Mouse (Mus musculus) adrenal gland, adult 8-10 months (tissue): ENCODE data around the gene Cd180. TPM values are rescaled to one million over a fixed set of nuclear protein-coding genes. Genes with fewer than 3 reads are reported as not detected.
"Not testable (repeated sequence)": the region's sequence is repeated elsewhere in the genome, so short reads cannot be mapped to it uniquely, and the experiment has no call there.

Source experiments
- DNase-seq: peaks from one replicate; pipeline ENCODE4 v3.0.0; 2022
- total RNA-seq, 4 experiments: library from RNA; stranded (reverse); gene quantifications; 2 replicates each; pipeline ENCODE4 v1.2.4; 2022

The Cd180 gene
- total RNA-seq: 1 to 10 TPM; 2.3 to 7.4 (median 4.7) TPM

DNA sequence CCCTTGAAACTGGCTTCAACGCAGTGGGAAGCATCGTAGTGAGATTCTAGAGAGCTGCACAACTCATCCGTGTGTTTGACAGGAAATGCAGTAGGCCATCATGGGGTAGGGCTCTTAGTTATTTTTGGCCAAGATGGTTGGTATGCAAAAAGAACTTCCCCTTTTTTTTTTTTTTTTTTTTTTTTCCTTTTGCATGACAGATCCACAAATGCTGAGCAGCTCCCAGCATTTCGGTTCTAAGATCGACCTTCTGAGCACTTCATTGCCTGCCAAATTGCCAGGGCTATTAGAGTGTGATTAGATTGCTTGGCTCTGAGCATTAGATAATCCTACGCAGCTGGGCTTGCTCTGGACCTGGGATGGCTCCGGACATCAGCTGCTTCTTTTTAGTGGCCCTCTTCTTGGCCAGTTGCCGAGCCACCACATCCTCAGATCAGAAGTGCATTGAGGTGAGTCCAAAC, at the start of gene Cd180:
Gene Cd180, plus strand, starts transcription at position 218 of the 461 bp plus-strand sequence.
- DNase-seq: no peak

DNA sequence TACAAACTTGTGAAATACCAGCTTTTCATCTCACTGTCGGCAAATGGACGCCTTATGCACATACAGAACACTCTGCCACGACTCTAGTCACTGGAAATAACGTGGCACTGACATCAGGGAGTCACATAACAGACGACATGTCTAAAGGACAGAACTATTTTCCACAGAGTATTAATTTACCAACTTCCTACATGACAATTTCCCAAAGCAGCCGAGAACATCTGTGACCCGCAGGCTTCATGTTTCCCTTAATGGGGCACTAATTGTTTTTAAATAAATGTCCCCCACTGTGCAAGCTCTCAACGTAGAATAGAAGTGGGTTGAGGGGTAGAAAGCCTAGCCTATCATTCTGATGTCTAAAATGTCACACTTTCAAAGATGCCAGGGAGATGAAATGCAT, 49.0 kb upstream of the Cd180 start:
- DNase-seq: no peak

DNA sequence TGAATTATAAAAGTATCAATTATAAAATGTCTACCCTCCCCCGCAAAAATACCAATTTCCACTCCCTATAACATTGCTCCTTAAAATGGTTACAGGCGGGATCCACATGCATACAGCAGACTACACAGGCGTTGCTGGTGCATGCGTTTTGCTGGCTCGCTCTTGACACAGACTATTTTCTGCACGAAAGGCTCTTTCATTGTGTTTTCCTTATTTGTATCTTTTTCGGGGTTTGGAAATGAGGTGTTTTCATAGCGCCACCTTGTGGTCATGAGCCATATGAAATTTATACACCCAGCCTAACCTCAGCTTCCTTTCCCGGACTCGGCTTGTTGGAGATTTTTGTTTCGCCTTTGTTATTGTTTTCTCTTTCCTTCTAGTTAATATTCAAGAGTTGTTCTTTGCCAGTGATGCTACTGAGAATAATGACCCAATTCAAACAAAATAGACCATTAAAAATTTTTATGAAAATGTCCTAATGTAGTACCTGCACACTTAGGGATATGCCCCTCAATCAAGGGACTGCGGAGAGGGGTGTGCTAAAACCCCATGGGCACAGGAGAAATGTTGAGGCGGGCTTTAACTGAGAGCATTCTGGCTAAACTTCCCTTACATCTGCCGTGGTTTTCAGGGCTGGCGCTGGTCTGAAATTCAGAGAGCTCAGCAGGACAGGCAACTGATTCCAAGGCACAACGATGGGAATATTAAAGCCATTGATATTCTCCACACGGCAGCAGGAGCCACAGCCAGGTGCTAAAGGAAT, 48.4 kb upstream of the Cd180 start:
- peak; percentile 38 for DNase-seq

DNA sequence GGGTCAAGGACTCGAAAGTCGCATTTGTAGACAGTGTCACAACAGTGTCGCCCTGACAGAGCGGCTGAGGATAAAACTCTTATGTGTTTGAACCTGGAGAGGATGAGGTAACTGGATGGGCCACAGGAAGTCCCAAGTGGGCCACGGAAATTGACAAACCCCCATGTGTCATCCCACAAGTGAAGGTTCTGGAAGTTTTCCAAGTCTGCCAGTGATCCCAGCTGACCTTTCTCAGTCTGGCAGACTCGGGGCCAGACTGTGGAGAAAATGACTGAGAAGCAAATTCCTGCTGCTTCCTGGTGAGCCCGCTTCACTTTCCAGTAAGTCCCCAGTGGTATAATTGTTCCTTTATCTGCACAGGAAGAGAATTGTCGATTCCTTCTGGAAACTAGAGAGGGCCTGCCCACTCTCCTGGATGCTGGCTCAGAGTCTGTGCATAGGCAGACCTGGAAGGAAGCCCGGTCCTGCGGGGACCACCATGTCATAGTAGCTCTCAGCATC, 47.0 kb upstream of the Cd180 start:
- DNase-seq: peak; percentile 34

DNA sequence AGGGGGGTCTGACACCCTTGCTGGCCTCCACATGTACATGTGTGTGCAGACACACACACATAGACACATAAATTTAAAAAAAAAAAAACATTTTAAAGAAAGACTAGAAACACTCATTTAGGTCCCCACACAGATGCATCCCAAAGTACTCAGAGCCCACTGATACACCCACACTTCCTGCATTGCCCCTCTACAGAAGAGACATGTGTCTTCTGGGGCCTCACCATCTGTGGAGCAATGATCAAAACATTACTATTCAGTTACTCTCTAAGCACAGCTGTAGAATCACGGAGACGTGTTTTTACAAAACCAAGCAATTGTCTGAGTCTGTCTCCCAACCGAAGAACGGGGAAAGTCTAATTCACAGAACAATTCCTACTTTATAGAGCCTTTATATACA, 45.8 kb upstream of the Cd180 start:
- no peak for DNase-seq

DNA sequence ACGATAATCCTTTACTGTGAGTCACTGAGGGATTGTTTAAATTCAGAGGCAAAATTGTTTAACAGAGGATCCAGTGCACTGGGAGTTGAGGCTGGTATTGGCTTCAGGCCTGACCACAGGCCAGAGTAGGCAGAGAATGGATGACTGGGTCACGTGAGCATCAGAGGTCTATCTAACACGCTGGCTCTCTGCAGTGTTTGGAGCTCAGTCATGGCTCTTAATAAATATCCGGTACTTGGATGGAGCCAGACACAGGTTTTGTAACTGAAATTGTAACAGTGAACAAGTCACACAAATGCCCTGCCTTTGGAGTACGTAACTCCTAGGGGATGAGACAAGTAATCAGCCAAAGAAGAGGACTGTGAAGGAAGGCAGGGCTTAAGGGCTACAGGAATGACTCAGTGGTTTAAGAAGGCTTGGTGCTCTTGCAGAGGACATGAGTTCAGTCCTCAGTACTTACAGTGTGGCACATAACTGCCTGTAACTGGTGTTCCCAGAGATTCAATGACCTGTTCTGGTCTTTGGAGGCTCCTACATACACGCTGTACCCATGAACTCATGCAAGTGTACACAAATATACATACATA, 41.0 kb upstream of the Cd180 start:
- no peak for DNase-seq

DNA sequence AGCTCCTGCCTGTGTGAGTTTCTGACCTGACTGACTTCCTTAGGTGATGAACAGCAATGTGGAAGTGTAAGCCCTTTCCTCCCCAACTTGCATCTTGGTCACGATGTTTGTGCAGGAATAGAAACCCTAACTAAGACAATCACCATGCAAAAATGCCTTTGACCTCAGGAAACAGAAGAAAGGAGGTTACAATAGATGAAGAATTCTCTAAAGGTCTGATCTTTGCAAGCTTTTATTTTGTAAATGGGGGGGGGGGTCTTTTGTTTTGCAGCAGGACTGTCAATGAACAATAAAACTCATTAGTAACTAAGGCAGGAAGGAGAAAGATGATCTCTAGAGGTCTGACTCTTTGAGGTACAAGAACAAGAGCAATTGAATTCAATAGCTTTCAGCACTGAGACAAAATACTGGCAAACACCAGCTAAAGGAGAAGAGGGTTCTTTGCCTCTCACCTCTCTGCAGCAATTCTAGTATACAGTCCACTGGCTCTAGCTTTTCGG, 38.2 kb upstream of the Cd180 start:
- no peak for DNase-seq

DNA sequence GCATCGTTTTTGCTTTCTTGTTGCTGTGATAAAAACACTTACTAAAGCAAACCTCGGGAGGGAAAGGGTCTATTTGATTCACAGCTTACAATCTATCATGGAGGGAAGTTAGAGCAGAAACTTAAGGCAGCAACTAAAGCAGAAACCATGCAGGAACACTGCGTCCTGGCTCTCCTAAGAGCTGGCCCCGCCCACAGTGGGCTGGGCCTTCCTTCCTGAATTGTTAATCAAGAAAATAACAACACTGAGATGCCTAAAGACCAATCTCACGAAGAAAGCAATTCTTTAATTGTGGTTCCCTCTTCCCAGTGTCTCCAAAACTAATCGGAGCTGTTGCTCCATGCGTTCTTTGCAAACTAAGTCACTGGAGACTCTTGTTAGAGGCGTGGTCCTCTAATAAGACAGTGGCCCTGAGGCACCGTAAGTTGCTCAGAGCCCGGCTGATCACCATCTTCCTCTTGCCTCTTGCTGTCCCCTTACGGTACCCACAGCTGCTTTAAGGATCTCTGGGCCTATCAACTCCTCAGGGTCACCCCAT, 37.1 kb upstream of the Cd180 start:
- DNase-seq: no peak

DNA sequence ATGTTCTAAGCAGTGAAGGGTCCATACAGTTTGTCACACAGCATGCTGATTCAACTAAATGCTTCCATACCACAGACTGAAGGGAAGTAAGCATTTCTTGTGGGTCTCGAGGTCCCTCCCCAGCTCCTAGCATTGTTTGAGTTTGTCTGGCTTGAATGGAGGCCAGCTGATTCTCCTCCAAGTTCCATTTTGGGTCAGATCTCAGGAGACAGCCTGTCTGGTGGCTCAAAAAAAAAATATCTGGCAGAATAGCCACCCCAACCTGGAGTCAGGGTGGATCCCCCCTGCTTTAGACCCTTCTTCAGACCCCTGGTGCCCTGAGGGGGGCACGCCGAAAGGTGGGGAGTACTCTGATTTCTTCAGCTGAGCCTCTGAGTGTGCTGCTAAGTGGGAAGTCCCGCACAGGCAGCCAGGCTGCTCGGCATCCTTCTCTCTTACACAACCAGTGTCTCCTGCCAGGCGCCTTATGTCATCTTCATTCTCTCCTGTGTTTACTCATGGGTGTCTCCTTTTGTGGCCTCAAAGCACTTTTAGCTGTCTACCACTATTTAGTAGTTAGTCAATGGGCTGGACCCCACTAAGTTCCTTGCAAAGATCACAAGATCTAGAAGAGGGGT, 35.0 kb upstream of the Cd180 start:
- no peak for DNase-seq

DNA sequence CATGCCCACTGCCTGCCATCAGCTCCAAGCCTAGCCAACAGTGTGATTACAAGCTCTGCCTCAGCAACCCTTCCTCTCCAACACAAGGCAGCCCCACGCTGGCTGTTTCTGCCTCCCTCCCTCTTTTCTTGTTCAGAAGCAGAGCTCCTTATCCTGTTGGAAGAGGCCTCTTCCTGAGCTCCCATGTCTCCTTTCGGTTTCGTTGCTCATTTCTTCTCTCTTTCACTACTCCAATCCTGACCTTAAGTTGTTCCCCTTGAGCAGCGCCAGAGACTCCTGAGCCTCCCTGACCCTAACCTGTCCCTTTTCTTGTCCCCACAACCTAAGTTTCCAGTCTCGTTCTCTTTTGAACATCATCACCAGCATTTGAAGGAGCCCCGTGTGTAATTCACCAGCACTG, 29.3 kb upstream of the Cd180 start:
- no peak for DNase-seq

DNA sequence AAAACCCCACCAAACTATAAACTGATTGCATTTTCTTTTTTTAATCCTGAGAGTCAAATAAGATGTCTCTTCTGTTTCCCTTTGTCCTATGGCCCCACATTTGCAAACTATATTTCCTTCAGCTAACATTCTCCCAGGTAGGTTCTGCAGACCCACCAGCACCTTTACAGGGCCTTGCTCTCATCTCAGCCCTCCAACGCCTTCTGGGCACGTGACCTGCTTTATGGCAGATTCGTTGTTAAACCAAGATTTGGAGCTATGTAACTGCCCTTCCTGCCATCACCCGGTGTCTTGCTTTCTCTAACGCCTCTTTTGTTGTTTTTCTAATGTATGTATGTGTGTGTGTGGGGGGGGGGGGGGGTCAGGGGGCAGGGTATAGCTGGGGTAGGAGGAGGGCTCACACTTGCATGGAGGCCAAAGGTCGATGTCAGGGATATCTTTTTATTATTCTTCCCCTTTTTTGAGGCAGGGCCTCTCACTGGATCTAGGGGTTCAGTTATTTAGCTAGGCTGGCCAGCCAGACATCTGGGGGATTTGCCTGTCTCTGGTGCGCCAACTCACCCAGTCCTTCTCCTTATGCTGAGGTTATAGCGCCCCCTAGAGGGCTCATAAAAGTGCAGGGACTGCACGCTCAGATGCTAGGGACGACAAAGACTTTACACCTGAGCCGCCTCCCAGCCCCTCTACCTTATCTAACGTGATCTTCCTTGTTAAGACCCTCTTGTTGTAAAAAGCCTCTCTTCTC, 28.3 kb upstream of the Cd180 start:
- no peak for DNase-seq

DNA sequence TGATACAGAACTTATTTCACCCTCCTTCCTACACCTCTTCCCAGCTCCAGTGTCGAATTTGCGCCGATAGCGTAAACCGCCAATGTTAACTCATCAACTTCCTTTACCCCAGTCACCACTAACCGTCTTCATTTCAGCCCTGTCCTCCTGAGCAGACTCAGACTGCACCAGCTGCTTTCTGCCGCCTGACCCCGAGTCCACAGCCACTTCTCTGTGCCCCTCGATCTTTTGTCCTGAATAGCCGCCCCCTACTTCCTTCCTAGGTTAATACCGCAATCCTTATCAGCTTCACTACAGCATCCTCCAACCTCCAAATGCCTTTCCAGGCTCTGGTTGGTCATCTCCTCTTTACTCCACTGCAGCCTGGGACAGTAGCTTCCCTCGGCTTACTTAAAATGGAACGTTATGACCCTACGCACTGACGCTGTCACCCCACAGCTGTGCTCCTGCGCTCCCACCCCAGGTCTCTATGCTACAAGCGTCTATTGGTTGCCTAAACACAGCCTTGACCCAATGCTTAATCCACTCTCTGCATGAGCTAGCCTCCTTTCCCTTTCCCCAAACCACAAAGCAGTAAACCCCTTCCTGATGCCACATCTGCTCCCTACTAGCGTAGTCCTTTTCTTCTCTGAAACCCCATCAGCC, 27.6 kb upstream of the Cd180 start:
- DNase-seq: no peak

DNA sequence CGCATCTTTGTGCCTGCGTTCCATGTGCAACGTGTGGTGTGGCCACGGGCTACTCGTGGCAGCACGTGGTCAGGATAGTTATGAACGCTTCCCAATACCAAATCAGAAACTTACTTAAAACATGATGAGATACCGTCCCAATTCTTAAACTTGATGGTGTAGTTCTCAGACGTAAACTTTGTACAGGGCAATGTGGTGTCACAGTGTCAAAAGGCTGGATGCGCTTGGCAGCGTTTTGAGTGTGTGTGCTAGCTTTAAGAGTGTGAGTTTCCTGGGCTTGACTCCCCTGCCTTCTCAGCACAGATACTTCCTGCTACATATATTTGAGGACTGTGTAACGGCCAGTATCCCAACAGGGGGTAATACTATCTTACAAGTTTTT, 27.1 kb upstream of the Cd180 start:
- DNase-seq: no peak

DNA sequence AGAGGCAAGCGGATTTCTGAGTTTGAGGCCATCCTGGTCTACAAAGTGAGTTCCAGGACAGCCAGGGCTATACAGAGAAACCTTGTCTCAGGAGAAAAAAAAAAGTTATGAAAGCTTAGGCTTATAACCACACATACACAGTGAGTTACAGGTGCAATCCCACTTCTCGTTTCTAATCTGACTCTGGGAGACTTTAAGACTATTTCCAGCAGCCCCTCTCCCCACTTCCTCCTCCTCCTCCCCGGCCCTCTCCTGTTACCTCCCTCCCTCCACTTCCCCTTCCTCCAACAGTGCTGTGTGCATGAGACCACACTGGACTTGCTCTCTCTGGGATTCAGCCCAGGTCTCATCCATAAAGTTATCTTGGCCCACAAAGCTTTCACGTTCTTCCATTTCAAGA, 26.6 kb upstream of the Cd180 start:
- no peak for DNase-seq

DNA sequence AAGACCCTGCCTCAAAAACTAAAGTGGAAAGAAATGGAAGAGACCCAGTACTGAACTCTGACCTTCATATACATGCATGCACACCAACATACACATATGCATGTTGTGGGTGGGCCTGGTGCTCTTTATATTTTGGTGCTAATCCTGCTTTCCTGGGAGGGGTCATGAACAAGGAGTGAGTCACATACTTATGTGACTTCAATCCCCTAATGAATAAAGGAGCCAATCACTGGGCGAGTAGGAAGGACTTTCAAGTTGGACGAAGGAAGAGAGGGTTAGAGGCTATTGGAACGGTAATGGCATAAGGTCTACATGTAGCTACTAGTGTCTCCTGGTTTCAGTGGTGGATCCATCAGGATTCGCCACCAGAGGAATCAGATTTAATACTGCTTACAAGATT, 26.0 kb upstream of the Cd180 start:
- DNase-seq: no peak

DNA sequence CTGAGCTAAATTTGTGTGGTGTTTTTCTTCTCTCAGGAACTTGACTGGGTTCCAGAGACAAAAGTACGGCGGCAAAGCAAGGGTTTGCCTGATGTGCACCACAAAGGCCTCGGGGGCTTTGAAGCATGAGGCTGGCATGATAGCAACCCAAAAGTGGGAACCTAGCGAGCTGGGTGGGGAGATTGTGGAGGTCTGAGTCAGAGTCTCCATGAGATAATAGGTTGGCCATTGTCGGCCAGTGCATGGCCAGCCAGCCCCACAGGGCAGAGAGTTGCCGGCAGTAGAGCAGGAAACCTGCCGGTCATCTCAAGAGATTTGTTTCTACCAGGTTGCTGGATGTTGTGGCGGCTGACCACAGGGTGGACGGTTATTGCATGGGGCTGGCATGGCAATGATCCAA, 25.5 kb upstream of the Cd180 start:
- DNase-seq: no peak

DNA sequence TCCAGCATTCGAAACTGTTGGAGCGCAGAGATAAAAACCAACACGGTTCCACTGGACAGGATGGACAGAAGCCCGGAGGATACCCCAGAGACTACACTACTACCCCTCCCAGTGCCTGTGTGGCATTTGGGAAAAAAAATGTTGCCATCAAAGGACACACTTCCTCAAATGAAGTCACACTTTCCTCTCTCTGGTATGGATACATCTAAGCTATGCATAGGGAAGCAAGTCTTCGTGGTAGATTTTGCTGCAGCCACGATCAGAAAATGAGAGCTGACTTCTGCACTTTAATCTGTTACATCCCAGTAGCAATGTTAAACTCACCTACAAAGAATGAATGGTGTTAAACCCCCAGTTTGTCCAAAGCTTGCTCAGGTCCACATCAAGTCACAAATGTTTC, 24.4 kb upstream of the Cd180 start:
- no peak for DNase-seq

DNA sequence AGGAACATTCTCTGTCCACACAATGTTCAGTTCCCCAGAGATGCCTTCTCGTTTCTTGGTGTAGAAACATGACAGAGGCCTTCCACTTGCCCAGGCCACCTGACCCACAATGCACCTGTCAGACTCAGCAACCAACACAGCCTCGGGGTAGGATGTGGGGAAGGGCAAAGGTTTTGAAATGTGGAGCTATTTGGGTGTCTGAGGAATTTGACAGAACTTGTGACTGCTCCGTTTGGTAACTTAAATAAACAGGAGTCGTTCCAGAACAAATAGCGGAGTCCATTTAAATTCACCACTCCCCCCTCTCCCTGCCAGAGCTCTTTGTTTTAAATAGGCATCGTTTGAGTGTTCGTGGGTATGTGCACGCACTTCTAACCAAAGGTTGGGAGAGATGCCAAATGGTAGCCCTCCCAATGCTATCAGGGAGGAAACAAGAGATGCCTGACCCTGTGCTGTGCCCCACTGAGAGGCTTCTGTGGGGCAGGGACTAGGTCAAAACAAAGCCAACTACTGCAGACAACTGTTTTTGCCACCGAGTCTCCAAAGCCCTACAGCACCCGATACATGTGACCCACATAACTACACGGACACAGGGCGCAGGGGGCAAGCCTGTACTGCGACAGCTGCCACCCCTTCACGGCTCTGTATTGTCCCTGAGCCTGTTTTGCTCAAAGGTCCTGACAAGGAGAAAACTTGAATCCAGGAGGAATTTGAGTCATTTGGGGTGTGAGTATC, 23.7 kb upstream of the Cd180 start:
- no peak for DNase-seq

DNA sequence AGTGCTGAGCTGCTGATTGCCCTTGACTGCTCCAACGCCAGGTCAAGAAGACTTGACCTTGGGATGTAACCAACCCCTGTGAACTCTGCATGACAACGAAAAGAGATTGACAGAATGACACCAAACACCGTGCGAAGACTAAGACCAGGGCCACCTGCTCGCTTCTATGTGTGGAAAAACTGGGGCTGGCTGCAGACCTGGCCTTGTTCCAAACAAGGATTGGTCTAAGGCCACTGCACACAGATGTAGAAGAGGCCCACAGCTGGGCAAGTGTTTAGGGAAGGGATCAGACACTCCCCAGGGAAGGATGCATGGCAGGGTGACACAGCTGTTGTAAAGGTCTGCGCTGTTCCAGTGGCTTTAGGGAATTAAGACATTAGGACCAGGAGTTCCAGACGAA, 22.9 kb upstream of the Cd180 start:
- DNase-seq: no peak

DNA sequence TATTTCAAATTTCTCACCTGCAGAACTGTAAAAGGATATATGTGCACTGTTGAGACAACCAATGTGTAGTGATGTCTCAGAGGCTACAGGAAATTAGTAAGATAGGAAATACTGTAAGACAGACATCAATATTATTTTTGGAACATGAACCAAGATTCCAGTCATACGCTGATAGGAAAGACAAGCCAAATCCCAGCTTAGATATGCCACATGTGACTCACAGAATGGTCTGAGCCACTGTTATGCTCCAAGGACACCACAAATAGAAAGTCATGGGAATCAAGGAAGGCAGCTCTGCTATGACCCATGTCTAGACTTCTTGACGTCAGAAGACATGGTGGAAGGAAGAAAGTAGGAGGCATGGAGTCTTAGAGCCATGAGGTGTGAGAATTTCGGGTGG, 19.3 kb upstream of the Cd180 start:
- DNase-seq: no peak

DNA sequence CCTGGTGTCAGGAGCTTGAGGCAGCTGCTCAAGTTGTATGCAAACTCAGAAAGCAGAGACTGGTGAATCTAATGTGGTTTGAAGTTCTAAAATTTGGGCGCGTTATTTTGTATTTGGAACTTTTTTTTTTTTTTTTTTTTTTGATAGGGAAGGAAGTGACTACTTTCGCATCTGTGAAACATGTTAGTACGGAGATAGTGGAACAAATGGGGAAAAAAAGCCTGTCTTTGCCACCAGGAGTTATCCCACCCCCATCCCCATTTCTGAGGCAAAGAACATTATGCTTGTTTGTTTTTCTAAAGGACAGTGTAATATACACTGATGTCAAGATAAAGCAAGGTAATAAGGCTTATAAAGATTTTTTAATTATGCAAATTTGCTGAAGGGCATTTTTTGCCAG, 15.8 kb upstream of the Cd180 start:
- not testable (repeated sequence) for DNase-seq
